Mouse (Mus musculus): ENCODE measurements around the gene Clec4g.

DNA sequence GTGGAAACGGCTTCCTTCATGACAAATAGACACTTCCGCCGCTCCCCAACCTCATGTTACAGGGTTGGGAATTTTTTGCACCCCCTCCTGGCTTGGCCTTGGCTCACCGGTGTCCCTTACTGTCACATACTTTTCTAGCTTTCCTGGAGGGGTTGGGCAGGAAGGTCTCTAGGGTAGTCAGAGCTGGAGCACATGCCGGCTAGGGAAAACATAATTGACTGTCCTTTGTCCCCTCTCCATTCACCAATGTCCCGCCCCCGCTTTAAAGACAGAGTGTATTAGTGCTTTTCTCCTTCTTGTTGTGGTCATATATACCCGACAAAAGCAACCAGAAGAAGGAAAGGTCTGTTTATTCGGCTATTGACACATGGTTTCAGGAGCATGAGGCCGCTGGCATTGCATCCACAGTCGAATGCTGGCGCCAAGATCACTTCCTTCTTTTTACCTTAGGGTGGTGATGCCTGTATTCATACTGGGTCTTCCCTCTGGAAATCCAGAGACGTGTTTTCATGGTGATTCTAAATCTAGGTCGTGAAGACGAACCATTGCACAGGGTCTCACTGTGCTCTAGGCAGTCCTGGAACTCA is 43.4 kb downstream of the Clec4g start:
- no peak for TF ChIP-seq POLR2A (IDR thresholded peaks at IDR 0.05; ENCODE audit: insufficient read depth, low read depth, low read length)
- no peak for TF ChIP-seq CTCF (IDR thresholded peaks at IDR 0.05; ENCODE audit: insufficient read depth, low read depth, low read length)
